Mouse (Mus musculus) cerebellum, adult 2 months (tissue): ENCODE data around the gene Foxi3.

Experiments used
- CTCF ChIP-seq: fragments of 200-500 bp; IDR thresholded peaks from 2 replicates; pipeline ENCODE4 v1.5.1; 2011; ENCODE audit warnings: low read depth, mild to moderate bottlenecking, control low read depth, low read length, moderate library complexity, borderline replicate concordance; ENCODE audit not compliant: insufficient read depth
- POLR2A ChIP-seq: fragments of 200-500 bp; IDR thresholded peaks from 2 replicates; pipeline ENCODE4 v1.6.1; 2011; ENCODE audit warnings: low read length, control low read depth, borderline replicate concordance; ENCODE audit not compliant: insufficient read depth

- TF ChIP-seq POLR2A: no peak
- no peak for TF ChIP-seq CTCF
Observed at GRCm38 (mm10) chr6:70955841-70956240, 490 bp upstream of the Foxi3 start.
